Mouse (Mus musculus): ENCODE data around the gene Scgb1c1.
A peak's percentile ranks its signal among the peaks of the same experiment; 100 is the strongest.

DNA sequence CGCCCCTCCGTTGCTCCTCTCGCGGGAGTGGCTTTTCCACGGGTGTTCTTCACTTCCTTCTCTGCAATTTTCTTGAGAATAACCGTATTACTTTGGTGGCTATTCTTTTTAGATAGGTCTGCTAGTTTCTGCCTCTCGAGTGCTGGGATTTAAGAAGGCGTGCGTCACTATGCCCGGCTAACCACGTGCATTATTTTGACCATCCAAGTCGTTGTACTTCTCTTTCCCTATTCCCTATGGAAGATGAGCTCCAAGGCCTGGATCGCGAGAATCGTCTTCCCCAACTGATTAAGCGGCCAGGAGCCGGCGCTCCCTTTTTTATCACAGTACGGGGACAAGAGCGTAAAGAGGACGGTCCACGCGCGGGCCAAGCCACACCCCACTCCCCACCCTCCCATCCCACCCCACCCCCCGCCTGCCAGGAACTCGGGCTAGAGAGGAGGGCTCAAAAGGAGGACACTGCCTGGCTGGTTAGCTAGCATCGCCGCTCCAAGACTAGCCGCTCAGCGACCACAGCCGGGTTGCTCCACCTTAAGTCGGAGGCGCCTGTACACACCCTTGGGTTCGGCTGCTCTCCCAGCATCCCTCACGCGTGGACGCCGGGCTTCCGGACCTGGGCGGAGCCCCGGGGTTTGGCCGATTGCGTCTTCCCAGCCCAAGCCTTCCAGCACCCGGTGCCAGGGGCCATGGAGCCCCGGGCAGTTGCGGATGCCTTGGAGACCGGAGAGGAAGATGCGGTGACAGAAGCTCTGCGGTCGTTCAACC is 11.6 kb downstream of the Scgb1c1 start, which contains the start of gene Ric8a:
- TF ChIP-seq ETS1 (conservative IDR thresholded peaks at IDR 0.05; ENCODE audit: low read depth, low read length) (no peak), TCF12 (IDR thresholded peaks at IDR 0.05; ENCODE audit: low read depth, low read length) (peak; percentile 73), CTCF (conservative IDR thresholded peaks at IDR 0.05 in 1 of 2, IDR thresholded peaks at IDR 0.05 in 1 of 2; ENCODE audit: low read depth in 2 of 2, low read length in 2 of 2) (no peak), ZMIZ1 (IDR thresholded peaks at IDR 0.05; ENCODE audit: low read depth, low read length) (peak; percentile 33; the same call in 1 of the 2 replicates)
